Mouse (Mus musculus) c-Kit-negative CD71-positive TER-119-positive erythroid progenitor cells, embryonic 14.5 days (primary cell): ENCODE results near the gene Npl.
"Not testable (repeated sequence)": the region's sequence is repeated elsewhere in the genome, so short reads cannot be mapped to it uniquely, and the experiment has no call there.

Experiments
- DNase-seq: peaks from one replicate; pipeline ENCODE4 v3.0.0-alpha.2; 2013; ENCODE audit warnings: low read depth, low spot score

Npl gene

GRCm38 (mm10) chr1:153542726-153543320, 7.0 kb downstream of the Npl start:
- DNase-seq = no peak

- DNase-seq = no peak
Measured at GRCm38 (mm10) chr1:153540753-153541152, 9.1 kb downstream of the Npl start.

- no peak for DNase-seq
Measured at GRCm38 (mm10) chr1:153539739-153540333, 10.0 kb downstream of the Npl start.

GRCm38 (mm10) chr1:153535611-153536010, 14.2 kb downstream of the Npl start:
- DNase-seq = no peak

GRCm38 (mm10) chr1:153532896-153533295, 16.9 kb downstream of the Npl start:
- DNase-seq = not testable (repeated sequence)

- DNase-seq = no peak
Measured at GRCm38 (mm10) chr1:153532234-153532841, 17.5 kb downstream of the Npl start.

GRCm38 (mm10) chr1:153531677-153532233, 18.1 kb downstream of the Npl start:
- DNase-seq = no peak

GRCm38 (mm10) chr1:153522116-153522515, 27.7 kb downstream of the Npl start:
- DNase-seq = no peak

GRCm38 (mm10) chr1:153515368-153515767, 34.5 kb downstream of the Npl start:
- no peak for DNase-seq

GRCm38 (mm10) chr1:153510330-153511009, 39.4 kb downstream of the Npl start:
- DNase-seq = no peak

- not testable (repeated sequence) for DNase-seq
Measured at GRCm38 (mm10) chr1:153509569-153509968, 40.3 kb downstream of the Npl start.

GRCm38 (mm10) chr1:153509012-153509411, 40.8 kb downstream of the Npl start:
- DNase-seq = no peak

GRCm38 (mm10) chr1:153506266-153506665, 43.6 kb downstream of the Npl start:
- DNase-seq = no peak

GRCm38 (mm10) chr1:153501644-153502321, 48.1 kb downstream of the Npl start:
- DNase-seq = no peak

GRCm38 (mm10) chr1:153500030-153500429, 49.8 kb downstream of the Npl start:
- no peak for DNase-seq

- DNase-seq = no peak
Measured at GRCm38 (mm10) chr1:153496030-153496429, 53.8 kb downstream of the Npl start.

- DNase-seq = no peak
Measured at GRCm38 (mm10) chr1:153493931-153494330, 55.9 kb downstream of the Npl start.

GRCm38 (mm10) chr1:153493338-153493737, 56.5 kb downstream of the Npl start:
- DNase-seq = no peak

- no peak for DNase-seq
Measured at GRCm38 (mm10) chr1:153491822-153492221, 58.0 kb downstream of the Npl start.

- no peak for DNase-seq
Measured at GRCm38 (mm10) chr1:153491345-153491744, 58.5 kb downstream of the Npl start.

GRCm38 (mm10) chr1:153489963-153490362, 59.9 kb downstream of the Npl start:
- no peak for DNase-seq

GRCm38 (mm10) chr1:153489540-153489939, 60.3 kb downstream of the Npl start:
- no peak for DNase-seq
